Mouse (Mus musculus) MN1 (cell line): Measurements from ENCODE around the gene Ctc1.

Experiments
- DNase-seq: peaks from one replicate; pipeline ENCODE4 v3.0.0-alpha.2; 2016; ENCODE audit warnings: low spot score

The Ctc1 gene

DNA sequence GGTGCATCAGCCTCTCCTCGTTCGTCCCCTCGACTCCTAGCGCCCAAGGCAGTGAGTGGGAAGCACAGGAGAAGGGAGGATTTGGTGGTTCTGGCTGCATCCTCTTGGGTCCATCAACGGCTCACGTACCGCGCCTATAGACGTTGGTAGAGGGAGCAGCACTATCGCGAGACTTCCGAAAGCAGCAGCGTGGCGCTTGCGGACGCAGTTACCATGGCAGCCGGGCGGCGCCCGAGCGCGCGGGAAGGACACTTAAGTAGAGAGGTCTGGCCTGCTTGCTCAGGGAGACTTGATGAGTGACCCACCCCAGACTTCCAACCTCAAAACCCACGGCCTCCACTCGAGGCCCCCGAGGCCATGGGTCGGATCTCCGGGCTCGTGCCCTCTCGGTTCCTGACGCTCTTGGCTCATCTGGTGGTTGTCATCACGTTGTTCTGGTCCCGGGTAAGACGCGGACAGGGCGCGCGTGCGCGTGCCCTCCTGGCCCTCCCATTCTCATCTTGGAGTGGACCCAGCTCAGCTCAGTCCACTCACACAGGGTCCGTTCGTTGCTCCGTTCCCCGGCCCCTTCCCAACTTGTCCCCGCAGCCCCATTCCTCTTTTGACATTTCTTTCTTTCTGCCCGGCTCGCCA lies 55.0 kb downstream of the Ctc1 start, which contains the start of gene Tmem107:
TSS of gene Tmem107 (plus strand) at position 217 of the 633 bp plus-strand sequence.
- peak; percentile 96 for DNase-seq

GRCm38 (mm10) chr11:69071262-69071661 lies 55.6 kb downstream of the Ctc1 start:
- DNase-seq = peak; percentile 43

DNA sequence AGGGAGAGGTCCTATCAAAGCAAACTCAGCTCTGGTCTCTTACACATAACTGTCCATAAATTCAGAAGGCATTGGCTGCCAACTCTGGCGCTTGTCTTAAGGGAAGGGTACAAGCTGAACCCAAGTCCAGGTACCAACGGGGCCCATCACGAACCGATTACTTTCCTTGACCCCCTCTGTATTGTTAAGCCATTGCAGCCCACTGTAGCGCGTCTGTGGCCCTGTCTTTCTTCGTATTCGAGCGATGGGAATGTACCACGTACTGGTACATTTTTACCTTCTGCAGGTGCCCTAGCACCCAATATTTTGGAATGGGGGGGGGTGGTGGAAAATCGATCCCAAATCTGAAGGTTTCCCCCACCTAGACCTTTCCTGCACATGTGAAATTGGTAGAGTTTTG lies 56.5 kb downstream of the Ctc1 start:
- DNase-seq = no peak

DNA sequence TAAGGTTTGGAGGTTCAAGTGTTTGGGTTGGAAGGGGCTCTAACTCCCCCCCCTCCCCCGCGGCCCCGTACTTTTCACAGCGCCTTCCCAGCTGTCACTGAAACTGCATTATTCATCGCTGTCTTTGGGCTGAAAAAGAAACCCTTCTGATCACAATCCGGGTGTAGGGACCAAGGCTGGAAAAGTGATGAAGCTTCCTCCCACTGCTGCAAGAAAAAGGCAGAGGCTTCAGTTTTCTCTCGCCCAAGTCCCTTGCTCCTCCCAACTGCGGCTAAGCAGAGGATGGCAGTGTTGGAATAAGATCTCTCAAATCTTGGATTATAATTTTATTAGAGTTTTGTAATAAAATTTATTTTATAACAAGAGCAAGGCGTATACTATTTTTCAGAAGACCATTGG lies 57.0 kb downstream of the Ctc1 start:
- no peak for DNase-seq

DNA sequence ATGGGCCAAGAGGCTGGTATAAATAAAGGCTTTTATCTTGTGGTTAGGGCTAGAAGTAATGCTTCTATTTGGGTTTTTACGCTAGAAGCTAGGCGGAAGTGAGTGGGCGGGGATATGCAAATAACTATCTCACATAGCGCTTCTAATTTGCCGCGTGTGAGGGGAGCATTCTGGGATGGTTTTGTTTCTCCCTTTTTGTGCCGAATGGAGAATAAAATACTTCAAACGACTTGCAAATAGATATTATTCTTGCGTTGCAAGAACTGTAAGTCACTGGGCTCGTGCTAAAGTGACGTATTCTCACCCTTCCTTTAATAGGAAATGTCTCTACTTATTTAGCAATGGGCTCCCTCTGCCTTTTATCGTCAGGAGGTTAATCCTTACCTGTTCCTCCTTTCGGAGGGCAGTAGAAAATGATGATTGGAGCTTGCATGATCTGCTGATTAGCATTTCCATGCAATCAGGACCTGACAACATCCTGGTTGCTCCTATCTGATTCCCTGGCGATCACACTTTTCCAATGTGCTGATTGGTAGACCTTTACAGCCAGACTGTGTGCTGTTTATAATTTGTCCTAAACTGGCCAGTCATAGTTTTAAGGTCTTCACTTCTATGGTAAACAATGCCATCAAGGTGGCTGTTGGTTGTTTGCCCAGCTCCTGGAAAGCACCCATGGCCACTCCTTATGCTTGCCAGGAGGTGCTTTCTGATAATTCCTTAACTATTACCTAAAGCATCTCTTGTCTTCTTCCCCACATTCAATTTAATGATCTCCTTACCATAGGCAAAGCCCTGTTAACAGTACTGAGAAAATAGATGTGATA lies 57.6 kb downstream of the Ctc1 start:
- peak; percentile 93 for DNase-seq

DNA sequence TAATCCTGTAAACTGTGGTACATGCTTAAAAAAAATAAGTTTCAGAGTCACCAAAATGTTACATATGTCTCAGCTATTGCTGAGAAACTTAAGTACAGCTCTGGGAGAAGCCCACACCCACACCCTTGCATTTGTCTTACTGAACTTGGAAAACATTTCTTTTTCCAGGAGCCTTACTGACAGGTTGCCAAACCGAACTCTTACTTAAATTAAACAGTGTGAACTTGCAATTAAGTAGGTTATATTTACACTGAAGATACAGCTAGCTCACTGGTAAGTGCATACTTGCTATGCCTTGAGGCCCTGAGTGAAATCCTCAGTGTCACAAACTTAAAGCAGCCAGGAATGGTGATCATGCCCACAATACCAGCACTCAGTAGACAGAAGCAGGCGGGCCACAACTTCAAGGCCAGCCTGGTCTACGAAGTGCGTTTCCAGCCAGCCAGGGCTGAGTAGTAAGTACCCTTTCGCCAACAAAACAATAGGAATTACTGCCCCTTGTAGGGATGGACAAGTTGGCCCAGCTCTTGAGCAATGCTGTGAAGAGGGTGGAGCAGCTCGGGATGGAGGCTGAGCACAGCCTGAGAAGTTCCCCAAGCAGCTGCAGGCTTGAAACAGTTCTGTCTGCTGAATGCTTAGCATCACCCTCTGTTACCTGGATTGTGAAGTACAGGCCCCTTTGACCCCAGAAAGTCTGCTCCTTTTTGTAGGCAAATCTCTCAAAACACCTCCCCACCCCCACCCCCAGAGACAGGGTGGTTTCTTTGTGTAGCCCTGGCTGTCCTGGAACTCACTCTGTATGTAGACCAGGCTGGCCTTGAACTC lies 58.5 kb downstream of the Ctc1 start:
- no peak for DNase-seq

- DNase-seq = no peak
These were observed 59.0 kb downstream of the Ctc1 start for GRCm38 (mm10) chr11:69074776-69075069.

DNA sequence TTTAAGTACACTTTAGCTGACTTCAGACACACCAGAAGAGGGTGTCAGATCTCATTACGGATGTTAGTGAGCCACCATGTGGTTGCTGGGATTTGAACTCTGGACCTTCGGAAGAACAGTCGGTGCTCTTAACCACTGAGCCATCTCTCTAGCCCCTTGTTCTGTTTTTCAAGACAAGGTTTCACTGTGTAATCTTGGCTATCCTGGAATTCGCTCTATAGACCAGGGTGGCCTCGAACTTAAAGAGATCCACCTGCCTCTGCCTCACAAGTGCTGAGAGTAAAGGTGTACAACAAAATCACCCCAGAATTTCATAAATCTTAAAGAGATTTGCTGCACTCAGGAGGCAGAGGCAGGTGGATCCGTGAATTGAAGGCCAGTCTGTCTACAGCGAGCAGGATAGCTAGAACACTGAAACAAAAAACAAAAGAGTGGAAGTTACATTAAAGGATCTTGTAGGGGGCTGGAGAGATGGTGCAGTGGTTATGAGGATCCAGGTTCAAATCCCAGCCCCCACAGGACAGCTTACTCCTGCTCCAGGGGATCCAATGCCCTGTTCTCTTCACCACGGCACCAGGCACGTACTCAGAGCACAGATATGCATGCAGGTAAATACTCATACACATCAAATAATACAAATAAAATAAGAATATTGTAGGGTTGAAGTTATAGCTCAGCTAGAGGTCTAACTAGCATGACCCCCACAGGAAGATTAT lies 60.2 kb downstream of the Ctc1 start:
- no peak for DNase-seq

- no peak for DNase-seq
These were observed 60.9 kb downstream of the Ctc1 start for GRCm38 (mm10) chr11:69076572-69076971.

- DNase-seq = no peak
These were observed 61.6 kb downstream of the Ctc1 start for GRCm38 (mm10) chr11:69077316-69077715.

DNA sequence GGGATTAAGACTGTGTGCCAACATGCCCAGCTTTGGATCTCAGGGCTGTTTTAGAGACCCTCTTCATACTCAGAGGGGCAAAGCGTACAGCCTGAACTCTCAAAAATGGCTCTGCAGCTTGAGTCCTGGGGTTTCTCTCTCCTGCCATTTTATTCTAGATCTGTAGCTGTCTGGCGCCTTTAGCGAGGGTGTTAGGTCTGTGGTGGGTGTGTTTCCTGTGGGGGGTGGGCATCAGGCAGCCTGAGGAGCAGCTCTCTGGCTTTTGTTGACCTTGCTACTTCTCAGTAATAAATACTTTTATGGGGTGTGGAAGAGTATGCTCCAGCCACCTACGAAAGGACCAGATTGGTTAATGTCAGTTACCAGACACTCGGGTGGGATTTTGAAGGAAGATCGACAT lies 62.3 kb downstream of the Ctc1 start:
- no peak for DNase-seq

- peak; percentile 70 for DNase-seq
These were observed 63.2 kb downstream of the Ctc1 start for GRCm38 (mm10) chr11:69078805-69079438.

DNA sequence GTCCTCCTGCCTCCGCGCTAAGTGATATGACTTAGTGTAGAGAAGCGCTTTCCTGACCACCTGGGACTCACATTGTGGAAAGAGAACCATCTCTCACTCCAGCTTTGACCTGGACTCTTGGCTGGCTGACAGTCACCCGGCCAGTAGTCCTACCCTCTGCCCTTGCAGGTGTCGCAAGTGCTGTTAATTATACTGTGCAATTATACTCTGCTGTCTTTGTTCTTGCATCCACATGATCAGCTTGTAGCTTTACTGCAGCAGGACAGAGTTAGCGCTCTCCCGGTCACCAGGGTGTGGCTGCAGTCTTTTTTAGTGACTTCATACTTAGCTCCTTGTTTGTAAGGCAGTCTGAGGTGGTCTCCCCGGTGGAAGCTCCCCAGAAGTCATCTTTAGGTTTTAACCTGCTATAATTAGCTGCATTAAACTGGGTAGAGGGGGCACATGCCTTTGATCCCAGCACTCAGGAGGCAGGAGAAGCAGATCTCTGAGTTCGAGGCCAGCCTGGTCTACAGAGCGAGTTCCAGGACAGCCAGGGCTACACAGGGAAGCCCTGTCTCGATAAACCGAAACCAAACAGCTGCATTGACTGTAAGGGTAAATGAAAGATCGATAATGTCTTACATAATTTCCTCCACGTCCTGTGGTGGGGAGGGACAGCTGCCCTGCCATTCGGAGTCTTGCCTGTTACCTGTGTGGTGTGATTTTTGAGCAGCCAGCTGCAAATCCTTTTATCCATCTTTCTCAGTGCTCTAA lies 64.6 kb downstream of the Ctc1 start:
- no peak for DNase-seq

GRCm38 (mm10) chr11:69080855-69081222 lies 65.1 kb downstream of the Ctc1 start:
- DNase-seq = no peak

DNA sequence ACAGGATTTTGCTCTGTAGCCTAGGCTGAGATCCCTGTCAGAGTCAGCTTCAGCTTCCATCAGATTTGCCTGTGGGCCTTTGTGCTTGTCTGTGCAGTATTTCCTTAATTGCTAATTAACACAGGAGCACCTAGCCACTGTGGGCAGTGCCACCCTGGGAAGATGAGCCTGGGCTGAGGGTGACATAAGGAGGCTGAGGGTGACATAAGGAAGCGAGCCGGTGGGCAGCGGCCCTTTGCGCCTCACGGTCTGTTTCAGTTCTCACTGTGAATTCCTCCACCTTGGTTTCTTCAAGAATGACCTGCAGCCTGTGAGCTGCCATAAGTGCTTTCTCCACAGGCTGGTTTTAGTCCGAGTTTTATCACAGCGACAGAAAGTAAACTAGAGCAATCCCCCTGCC lies 65.9 kb downstream of the Ctc1 start:
- DNase-seq = no peak

DNA sequence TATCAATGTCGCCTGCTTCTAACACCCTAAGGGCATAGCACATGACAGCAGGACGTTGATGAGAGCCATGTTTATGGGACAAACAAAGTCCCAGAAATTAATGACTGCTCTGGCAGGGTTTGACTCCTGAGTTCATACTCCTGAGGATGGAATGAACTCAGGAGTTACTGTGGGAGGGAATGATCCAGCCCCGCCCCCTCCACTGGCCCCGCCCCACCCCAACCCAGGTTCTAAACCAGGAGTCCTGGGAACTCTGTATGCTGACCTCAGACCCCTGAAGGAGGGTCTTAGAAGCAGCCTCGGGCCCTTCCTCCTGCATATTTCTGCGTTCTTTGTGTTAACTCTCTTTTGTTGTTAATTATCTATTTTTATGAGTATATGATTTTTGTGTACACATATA lies 69.9 kb downstream of the Ctc1 start:
- no peak for DNase-seq
